Comparison of ENCODE assay signal across 17 mouse cellular contexts in genomic region chr14:38152843-38153242, GRCm38 (mm10).
"Had no signal": no experiment of that assay in that cellular context is flagged by ENCODE, and none has a peak within 500 bp of the region (broad histone marks: within the 10 kb centered on the region; RNA-seq: fewer than 3 reads in every experiment).

No protein-coding gene starts in this region.

- DNase-seq: lung, adult 18-20 months; lung, embryonic 14.5 days; lung, postnatal 10 days; lung, postnatal 4 days; midbrain, embryonic 14.5 days; right cerebral cortex, postnatal 14 days; thymus, adult 18-20 months; thymus, postnatal 14 days; thymus, postnatal 36 days had no signal

- H3K4me3 ChIP-seq: midbrain, embryonic 10.5 days; midbrain, embryonic 12.5 days; myocyte; neural tube, embryonic 13.5 days; neural tube, embryonic 15.5 days; stomach, embryonic 15.5 days had no signal

- H3K27ac ChIP-seq: midbrain, embryonic 10.5 days; midbrain, embryonic 12.5 days; neural tube, embryonic 13.5 days; neural tube, embryonic 15.5 days; stomach, embryonic 15.5 days; stomach, postnatal 0 days had no signal

- ATAC-seq: midbrain, embryonic 16.5 days had no signal
